ENCODE assay signal across 24 mouse cellular contexts in genomic region chr5:116277951-116278350, GRCm38 (mm10). TPM values are rescaled to one million over a fixed set of nuclear protein-coding genes. Genes with fewer than 3 reads are reported as not detected.
A peak's percentile ranks its signal among the peaks of the same experiment; 100 is the strongest.
DNase-seq lines count a peak whose midpoint lies in the region; ATAC-seq and TF ChIP-seq lines count a peak whose summit lies in the region.
"Had no signal": no experiment of that assay in that cellular context is flagged by ENCODE, and none has a peak within 500 bp of the region (broad histone marks: within the 10 kb centered on the region; RNA-seq: fewer than 3 reads in every experiment).

No protein-coding gene starts in this region.

- peaks cover 83% of the 10 kb centered on the region for H3K27me3 ChIP-seq in forebrain, embryonic 10.5 days (ENCODE audit: poor library complexity, severe bottlenecking)
- no peaks in the 10 kb centered on the region for H3K27me3 ChIP-seq in forebrain, embryonic 15.5 days
- H3K27me3 ChIP-seq: embryonic facial prominence, embryonic 12.5 days; limb, embryonic 12.5 days; liver, embryonic 15.5 days; stomach, embryonic 15.5 days had no signal

- no peak overlapping the region; the same call in 1 of the 2 replicates for H3K4me3 ChIP-seq in layer of hippocampus, adult 2 months
- no peak overlapping the region for H3K4me3 ChIP-seq in forebrain, embryonic 10.5 days
- no peak overlapping the region for H3K4me3 ChIP-seq in forebrain, embryonic 15.5 days
- H3K4me3 ChIP-seq: embryonic facial prominence, embryonic 12.5 days; limb, embryonic 12.5 days; liver, embryonic 15.5 days; stomach, embryonic 15.5 days had no signal

- peaks cover 23% of the 10 kb centered on the region for H3K9me3 ChIP-seq in forebrain, embryonic 10.5 days
- no peaks in the 10 kb centered on the region for H3K9me3 ChIP-seq in forebrain, embryonic 15.5 days
- H3K9me3 ChIP-seq: stomach, embryonic 15.5 days had no signal

- 82% methylated on average over 4 of the region's 4 CpGs for WGBS in forebrain, embryonic 10.5 days
- 51% methylated on average over 4 of the region's 4 CpGs for WGBS in forebrain, embryonic 15.5 days

- no peak overlapping the region for H3K4me2 ChIP-seq in forebrain, embryonic 15.5 days (replicated peaks)
- H3K4me2 ChIP-seq: embryonic facial prominence, embryonic 12.5 days; heart, embryonic 11.5 days; limb, embryonic 12.5 days; liver, embryonic 15.5 days; lung, embryonic 14.5 days; stomach, embryonic 15.5 days had no signal

- H3K36me3 ChIP-seq in forebrain, embryonic 10.5 days (replicated peaks), result no peaks in the 10 kb centered on the region
- no peaks in the 10 kb centered on the region for H3K36me3 ChIP-seq in forebrain, embryonic 15.5 days
- H3K36me3 ChIP-seq: embryonic facial prominence, embryonic 12.5 days; limb, embryonic 12.5 days; liver, embryonic 15.5 days; stomach, embryonic 15.5 days had no signal

- H3K4me1 ChIP-seq in forebrain, embryonic 10.5 days, result peaks cover 54% of the 10 kb centered on the region
- peaks cover 35% of the 10 kb centered on the region for H3K4me1 ChIP-seq in forebrain, embryonic 15.5 days
- H3K4me1 ChIP-seq: liver, embryonic 15.5 days; stomach, embryonic 15.5 days had no signal

- peak overlapping the region; percentile 32; the same call in 1 of the 2 replicates for H3K27ac ChIP-seq in layer of hippocampus, adult 2 months
- H3K27ac ChIP-seq in forebrain, embryonic 10.5 days, result 0 out of 2 replicates have a peak overlapping the region, but pooled peaks have one; percentile 40
- peak overlapping the region; percentile 65 for H3K27ac ChIP-seq in forebrain, embryonic 15.5 days (replicated peaks)
- H3K27ac ChIP-seq: embryonic facial prominence, embryonic 12.5 days; left cerebral cortex, adult 2 months; limb, embryonic 12.5 days; liver, embryonic 15.5 days; stomach, embryonic 15.5 days had no signal

- 0 out of 2 replicates have a peak, but pooled peaks have one; percentile 42 for TF ChIP-seq CTCF in layer of hippocampus, adult 2 months (conservative IDR thresholded peaks at IDR 0.05)

- no peak for DNase-seq in layer of hippocampus, adult 2 months (ENCODE audit: low spot score in 2 of 2)
- no peak for DNase-seq in layer of hippocampus, adult 11-12 months (ENCODE audit: low spot score)
- peak; percentile 52 for DNase-seq in R1 (ENCODE audit: low read depth, low spot score)
- peak; percentile 31 for DNase-seq in forebrain, embryonic 10.5 days (ENCODE audit: extremely low spot score, low spot score)
- DNase-seq in urinary bladder, adult 2 months (ENCODE audit: low spot score), result no peak
- no peak for DNase-seq in cerebellum, postnatal 14 days
- DNase-seq: adrenal gland, adult 8-10 months; cerebellum, adult 2 months; cerebellum, postnatal 25 days; heart, postnatal 36 days; kidney, postnatal 14 days; lung, embryonic 14.5 days; lung, postnatal 14 days had no signal

- ATAC-seq in forebrain, embryonic 15.5 days (replicated peaks), result no peak
- ATAC-seq: CD4-positive, CD25-positive, alpha-beta regulatory T cell, adult 4 months; intestine, postnatal 0 days had no signal

- no peak overlapping the region for H3K9ac ChIP-seq in forebrain, embryonic 15.5 days (replicated peaks)
- H3K9ac ChIP-seq: embryonic facial prominence, embryonic 12.5 days; limb, embryonic 12.5 days; liver, embryonic 15.5 days; lung, embryonic 14.5 days; stomach, embryonic 15.5 days had no signal

RNA-seq across cellular contexts. Expression of gene Ccdc60, which starts 10.8 kb away (rescaled TPM):
- under 1 TPM; 0.17 to 0.51 TPM for total RNA-seq in layer of hippocampus, adult 2 months (2021)
- polyA plus RNA-seq in forebrain, embryonic 10.5 days (2016; fragmentation: Nextera tagmentation; extraction: Ambion mirVana), result 0.47 and 0.66 TPM in 2 replicates
- polyA plus RNA-seq in forebrain, embryonic 15.5 days (2015; fragmentation: Nextera tagmentation; extraction: Ambion mirVana), result 0.64 and 1.7 TPM in 2 replicates
- polyA plus RNA-seq in urinary bladder, adult 2 months (2012; rRNA removed), result 2.7 and 4.6 TPM in 2 replicates
- total RNA-seq: adrenal gland, adult 8-10 months; gastrocnemius, adult 8-10 months; heart, postnatal 36 days; liver, adult 2 months had no signal
- polyA plus RNA-seq: liver, adult 2 months had no signal

Comparison
In these comparisons a context has a peak if more than half of its experiments do, and no peak if none do; other contexts are left out.
1. DNase-seq: peak in R1 (single experiment) and forebrain, embryonic 10.5 days (single experiment); none in layer of hippocampus, adult 2 months (0 of 2), layer of hippocampus, adult 11-12 months (single experiment), urinary bladder, adult 2 months (single experiment) and cerebellum, postnatal 14 days (0 of 2).
2. Peak in every context shown above with its lines, with median percentiles within 50 percentile points of each other: H3K27ac ChIP-seq.